Mouse (Mus musculus) stomach, embryonic 14.5 days (tissue): ENCODE measurements around the gene Atxn1. TPM values are rescaled to one million over a fixed set of nuclear protein-coding genes. Genes with fewer than 3 reads are reported as not detected.

Experiments
- ATAC-seq: fragments of 200-750 bp; cut with Nextera tagmentation; 2 replicates; pipeline ENCODE4 v1.8.0; 2017; ENCODE audit warnings: low read depth, moderate TSS enrichment; ENCODE audit not compliant: insufficient number of reproducible peaks, insufficient read depth, low FRiP score
- H3K27ac ChIP-seq: fragments of 300-500 bp; sonication (generic); 2 replicates; pipeline ENCODE4 v1.5.1; 2014; ENCODE audit warnings: mild to moderate bottlenecking, low read length, moderate library complexity, mixed read lengths
- H3K27me3 ChIP-seq: fragments of 300-500 bp; sonication (generic); 2 replicates; pipeline ENCODE4 v1.6.1; 2014; ENCODE audit warnings: low read length, control low read depth, mixed read lengths; ENCODE audit not compliant: control insufficient read depth, insufficient read depth
- H3K36me3 ChIP-seq: fragments of 300-500 bp; sonication (generic); 2 replicates; pipeline ENCODE4 v1.6.1; 2014; ENCODE audit warnings: mild to moderate bottlenecking, control low read depth, low read length, moderate library complexity, mixed read lengths; ENCODE audit not compliant: control insufficient read depth, insufficient read depth
- H3K4me1 ChIP-seq: fragments of 300-500 bp; sonication (generic); 2 replicates; pipeline ENCODE4 v1.6.1; 2014; ENCODE audit warnings: low read length, control low read depth, mixed read lengths; ENCODE audit not compliant: control insufficient read depth, insufficient read depth
- H3K4me2 ChIP-seq: fragments of 300-500 bp; sonication (generic); replicated peaks from 2 replicates; pipeline ENCODE4 v1.6.1; 2014; ENCODE audit warnings: low read depth, low read length, control low read depth
- H3K4me3 ChIP-seq: fragments of 300-500 bp; sonication (generic); 2 replicates; pipeline ENCODE4 v1.5.1; 2014; ENCODE audit warnings: low read depth, low read length, control low read depth
- H3K9ac ChIP-seq: fragments of 300-500 bp; sonication (generic); replicated peaks from 2 replicates; pipeline ENCODE4 v1.6.1; 2014; ENCODE audit warnings: low read depth, mild to moderate bottlenecking, control low read depth, low read length, moderate library complexity, mixed read lengths
- H3K9me3 ChIP-seq: fragments of 300-500 bp; sonication (generic); 2 replicates; pipeline ENCODE4 v1.6.1; 2016; ENCODE audit warnings: low read depth, low read length, control low read depth; ENCODE audit not compliant: control insufficient read depth
- WGBS: fragments of 180-500 bp; shearing (Covaris S2); extraction: QIAGEN DNeasy Blood & Tissue Kit; methylation state at CpG from one replicate; pipeline ENCODE4 v1.1.7; 2014; 5-methylcytosine and 5-hydroxymethylcytosine counted together
- polyA plus RNA-seq: library from polyadenylated mRNA; unstranded; fragments of >200 nt; fragmentation: Nextera tagmentation; extraction: Ambion mirVana; gene quantifications from 2 replicates; pipeline ENCODE4 v1.2.1, GENCODE M21; 2014

Gene Atxn1
- polyA plus RNA-seq, 1 experiment from 2014 or later = 6.5 TPM

- no peaks in the 10 kb centered on the region for H3K27me3 ChIP-seq
- H3K4me2 ChIP-seq = no peak overlapping the region
- no peak overlapping the region for H3K9ac ChIP-seq
- ATAC-seq = no peak
- no peak overlapping the region for H3K27ac ChIP-seq
- H3K9me3 ChIP-seq = no peaks in the 10 kb centered on the region
- 85% methylated on average over 5 of the region's 5 CpGs for WGBS
- no peaks in the 10 kb centered on the region for H3K36me3 ChIP-seq
- H3K4me3 ChIP-seq = no peak overlapping the region
- peaks cover 7% of the 10 kb centered on the region; the same call in 1 of the 2 replicates for H3K4me1 ChIP-seq
Measured at GRCm38 (mm10) chr13:45931215-45931614, 33.6 kb downstream of the Atxn1 start.

- no peak overlapping the region for H3K4me2 ChIP-seq
- no peaks in the 10 kb centered on the region for H3K36me3 ChIP-seq
- H3K9me3 ChIP-seq = no peaks in the 10 kb centered on the region
- H3K9ac ChIP-seq = no peak overlapping the region
- H3K4me3 ChIP-seq = no peak overlapping the region
- peaks cover 7% of the 10 kb centered on the region; the same call in 1 of the 2 replicates for H3K4me1 ChIP-seq
- no peak for ATAC-seq
- no peaks in the 10 kb centered on the region for H3K27me3 ChIP-seq
- WGBS = 45% methylated on average over 5 of the region's 5 CpGs
- no peak overlapping the region; the same call in 1 of the 2 replicates for H3K27ac ChIP-seq
Measured at GRCm38 (mm10) chr13:45929744-45930143, 35.1 kb downstream of the Atxn1 start.

GRCm38 (mm10) chr13:45925294-45925693, 39.5 kb downstream of the Atxn1 start:
- ATAC-seq = no peak
- 80% methylated on average over 4 of the region's 4 CpGs for WGBS
- Histone ChIP-seq H3K4me1 (peaks cover 10% of the 10 kb centered on the region; the same call in 1 of the 2 replicates), H3K9ac (no peak overlapping the region), H3K9me3 (no peaks in the 10 kb centered on the region), H3K27me3 (no peaks in the 10 kb centered on the region), H3K4me3 (no peak overlapping the region), H3K4me2 (no peak overlapping the region), H3K36me3 (no peaks in the 10 kb centered on the region), H3K27ac (no peak overlapping the region)

DNA sequence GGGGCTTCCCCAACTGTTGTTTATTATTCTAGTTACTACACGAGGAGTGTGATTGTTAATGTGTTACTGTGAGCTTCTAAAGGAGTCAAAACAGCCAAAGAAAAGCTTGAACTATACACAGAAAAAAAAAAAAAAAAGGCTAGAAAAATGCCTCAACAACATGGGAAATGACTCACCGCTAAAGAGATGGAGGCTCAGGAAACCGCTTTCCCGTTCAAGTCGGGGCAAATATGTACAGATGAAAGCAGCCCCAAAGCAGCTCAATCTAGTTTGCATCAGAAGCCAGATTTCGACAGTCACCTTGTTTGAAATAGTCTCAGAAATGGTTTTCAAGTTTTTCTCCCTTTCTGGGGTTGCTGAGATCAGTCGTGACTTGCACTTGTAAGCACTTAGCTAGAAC, 40.3 kb downstream of the Atxn1 start:
- H3K36me3 ChIP-seq = no peaks in the 10 kb centered on the region
- H3K9me3 ChIP-seq = no peaks in the 10 kb centered on the region
- peaks cover 7% of the 10 kb centered on the region; the same call in 1 of the 2 replicates for H3K4me1 ChIP-seq
- no peak overlapping the region for H3K9ac ChIP-seq
- H3K27ac ChIP-seq = no peak overlapping the region
- ATAC-seq = no peak
- WGBS = 66% methylated on average over 7 of the region's 7 CpGs
- no peak overlapping the region for H3K4me2 ChIP-seq
- H3K4me3 ChIP-seq = no peak overlapping the region
- no peaks in the 10 kb centered on the region for H3K27me3 ChIP-seq

GRCm38 (mm10) chr13:45923086-45923485, 41.7 kb downstream of the Atxn1 start:
- ATAC-seq = no peak
- Histone ChIP-seq H3K4me1 (peaks cover 4% of the 10 kb centered on the region; the same call in 1 of the 2 replicates), H3K4me3 (no peak overlapping the region), H3K27ac (peak overlapping the region; percentile 52; the same call in 1 of the 2 replicates), H3K9ac (no peak overlapping the region), H3K27me3 (no peaks in the 10 kb centered on the region), H3K4me2 (no peak overlapping the region), H3K9me3 (no peaks in the 10 kb centered on the region), H3K36me3 (no peaks in the 10 kb centered on the region)
- WGBS = 100% methylated on average over 1 of the region's 1 CpGs

- Histone ChIP-seq H3K27ac (peak overlapping the region; percentile 52), H3K36me3 (no peaks in the 10 kb centered on the region), H3K27me3 (no peaks in the 10 kb centered on the region), H3K4me1 (peaks cover 4% of the 10 kb centered on the region; the same call in 1 of the 2 replicates), H3K9ac (no peak overlapping the region), H3K4me3 (no peak overlapping the region), H3K9me3 (no peaks in the 10 kb centered on the region), H3K4me2 (no peak overlapping the region; the same call in 1 of the 2 replicates)
- WGBS = 26% methylated on average over 9 of the region's 9 CpGs
- 0 out of 2 replicates have a peak, but pooled peaks have one; percentile 23 for ATAC-seq
Measured at GRCm38 (mm10) chr13:45922467-45922866, 42.3 kb downstream of the Atxn1 start.

DNA sequence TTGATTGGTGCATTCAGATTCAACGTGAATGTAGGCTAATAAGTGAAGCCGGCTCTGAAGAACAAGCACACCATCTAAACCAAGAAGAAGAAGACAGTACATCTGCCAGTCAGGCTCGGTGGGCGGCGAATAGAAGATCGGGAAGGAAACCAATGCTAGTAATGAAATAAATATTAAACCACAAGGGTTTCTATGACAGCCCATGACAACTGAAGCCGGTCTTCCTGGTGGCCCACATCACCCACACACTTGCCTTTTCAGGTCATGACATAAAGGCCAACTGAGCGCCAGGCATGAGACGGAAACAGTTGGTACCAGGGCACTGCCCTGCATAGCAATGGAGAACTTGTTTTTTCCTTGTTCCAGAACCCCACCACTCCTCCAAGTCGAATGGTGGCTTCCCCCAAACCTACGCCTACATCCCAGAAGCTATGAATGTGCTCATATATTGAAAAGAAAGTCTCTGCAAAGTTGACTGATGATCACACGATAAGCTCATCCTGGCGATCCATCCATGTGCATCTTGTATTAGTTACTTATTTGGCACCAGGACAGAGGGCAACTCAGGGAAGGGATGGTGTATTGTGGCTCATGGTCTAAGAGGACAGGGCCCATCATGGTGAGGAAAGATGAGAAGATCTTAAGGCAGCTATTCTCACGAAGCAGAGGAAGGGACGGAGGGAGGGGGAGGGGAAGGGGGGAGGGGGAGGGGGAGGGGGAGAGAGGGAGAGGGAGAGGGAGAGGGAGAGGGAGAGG, 45.7 kb downstream of the Atxn1 start:
- H3K27ac ChIP-seq = no peak overlapping the region
- no peak overlapping the region for H3K4me3 ChIP-seq
- no peak for ATAC-seq
- WGBS = 91% methylated on average over 13 of the region's 15 CpGs
- H3K27me3 ChIP-seq = no peaks in the 10 kb centered on the region
- H3K9ac ChIP-seq = no peak overlapping the region
- no peaks in the 10 kb centered on the region for H3K9me3 ChIP-seq
- peaks cover 4% of the 10 kb centered on the region; the same call in 1 of the 2 replicates for H3K4me1 ChIP-seq
- H3K36me3 ChIP-seq = no peaks in the 10 kb centered on the region
- no peak overlapping the region for H3K4me2 ChIP-seq

- Histone ChIP-seq H3K9me3 (no peaks in the 10 kb centered on the region), H3K27ac (no peak overlapping the region), H3K4me2 (no peak overlapping the region), H3K9ac (no peak overlapping the region), H3K27me3 (no peaks in the 10 kb centered on the region), H3K36me3 (no peaks in the 10 kb centered on the region), H3K4me3 (no peak overlapping the region), H3K4me1 (peaks cover 1% of the 10 kb centered on the region; the same call in 1 of the 2 replicates)
- no peak for ATAC-seq
- WGBS = 52% methylated on average over 12 of the region's 12 CpGs
Measured at GRCm38 (mm10) chr13:45918006-45918380, 46.8 kb downstream of the Atxn1 start.
